Mouse (Mus musculus): ENCODE data around the gene Lyzl4. TPM values are rescaled to one million over a fixed set of nuclear protein-coding genes. Genes with fewer than 3 reads are reported as not detected.
A peak's percentile ranks its signal among the peaks of the same experiment; 100 is the strongest.
"Not testable (repeated sequence)": the region's sequence is repeated elsewhere in the genome, so short reads cannot be mapped to it uniquely, and the experiment has no call there.

Gene Lyzl4
- polyA plus RNA-seq, 1 experiment from 2014 or later, result 0.53 TPM

GRCm38 (mm10) chr9:121600201-121600860, 41.6 kb downstream of the Lyzl4 start:
- Histone ChIP-seq H3K27ac (ENCODE audit: low read depth, low read length) (no peak overlapping the region), H3K9me3 (ENCODE audit: control insufficient read depth, low read length) (no peaks in the 10 kb centered on the region), H3K4me2 (replicated peaks; ENCODE audit: low read depth, low read length) (no peak overlapping the region), H3K4me3 (ENCODE audit: low read length) (no peak overlapping the region), H3K9ac (ENCODE audit: low read depth, low read length) (no peak overlapping the region), H3K4me1 (ENCODE audit: control insufficient read depth, insufficient read depth, low read length) (no peaks in the 10 kb centered on the region), H3K36me3 (ENCODE audit: control insufficient read depth, insufficient read depth, low read length) (no peaks in the 10 kb centered on the region), H3K27me3 (ENCODE audit: control insufficient read depth, insufficient read depth, low read length) (no peaks in the 10 kb centered on the region)
- WGBS, result 37% methylated on average over 13 of the region's 13 CpGs
- no peak for ATAC-seq (ENCODE audit: low FRiP score, low TSS enrichment)

DNA sequence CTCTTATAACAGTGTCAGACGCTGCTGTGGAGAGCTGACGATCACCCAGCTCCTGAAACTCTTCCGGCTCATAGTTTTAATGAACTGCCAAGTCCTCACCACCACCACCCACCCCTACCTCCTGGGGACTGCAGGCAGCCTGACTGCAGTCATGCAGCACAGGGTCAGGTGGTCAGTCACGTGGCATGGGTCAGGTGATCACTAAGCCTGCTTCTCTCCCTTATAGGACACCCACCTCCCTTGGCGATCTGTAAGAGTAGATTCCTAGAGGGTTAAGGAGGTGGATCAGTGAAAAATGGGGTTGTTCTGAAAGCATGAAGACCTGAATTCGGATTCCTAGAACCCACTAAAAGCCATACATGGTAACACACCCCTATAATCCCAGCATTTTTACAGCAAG, 42.3 kb downstream of the Lyzl4 start:
- WGBS, result 65% methylated on average over 6 of the region's 6 CpGs
- H3K36me3 ChIP-seq (ENCODE audit: control insufficient read depth, insufficient read depth, low read length), result no peaks in the 10 kb centered on the region
- H3K27me3 ChIP-seq (ENCODE audit: control insufficient read depth, insufficient read depth, low read length), result no peaks in the 10 kb centered on the region

GRCm38 (mm10) chr9:121598106-121598505, 43.8 kb downstream of the Lyzl4 start:
- ATAC-seq (ENCODE audit: low FRiP score, low TSS enrichment), result no peak
- no peak overlapping the region for H3K9ac ChIP-seq (ENCODE audit: low read depth, low read length)
- no peak overlapping the region for H3K4me2 ChIP-seq (replicated peaks; ENCODE audit: low read depth, low read length)
- 79% methylated on average over 2 of the region's 2 CpGs for WGBS
- no peak overlapping the region for H3K4me3 ChIP-seq (ENCODE audit: low read length)
- no peaks in the 10 kb centered on the region for H3K9me3 ChIP-seq (ENCODE audit: control insufficient read depth, low read length)
- no peak overlapping the region for H3K27ac ChIP-seq (ENCODE audit: low read depth, low read length)
- no peaks in the 10 kb centered on the region for H3K36me3 ChIP-seq (ENCODE audit: control insufficient read depth, insufficient read depth, low read length)
- H3K27me3 ChIP-seq (ENCODE audit: control insufficient read depth, insufficient read depth, low read length), result no peaks in the 10 kb centered on the region
- no peaks in the 10 kb centered on the region for H3K4me1 ChIP-seq (ENCODE audit: control insufficient read depth, insufficient read depth, low read length)

More for the DNA sequence above, 42.3 kb downstream of the Lyzl4 start:
- Histone ChIP-seq H3K9ac (ENCODE audit: low read depth, low read length) (no peak overlapping the region), H3K4me3 (ENCODE audit: low read length) (no peak overlapping the region), H3K4me2 (replicated peaks; ENCODE audit: low read depth, low read length) (no peak overlapping the region), H3K9me3 (ENCODE audit: control insufficient read depth, low read length) (no peaks in the 10 kb centered on the region), H3K4me1 (ENCODE audit: control insufficient read depth, insufficient read depth, low read length) (no peaks in the 10 kb centered on the region), H3K27ac (ENCODE audit: low read depth, low read length) (no peak overlapping the region)
- ATAC-seq (ENCODE audit: low FRiP score, low TSS enrichment), result no peak

GRCm38 (mm10) chr9:121594771-121595170, 47.1 kb downstream of the Lyzl4 start:
- no peak for ATAC-seq (ENCODE audit: low FRiP score, low TSS enrichment)
- 41% methylated on average over 4 of the region's 4 CpGs for WGBS
- H3K4me1 ChIP-seq (ENCODE audit: control insufficient read depth, insufficient read depth, low read length), result no peaks in the 10 kb centered on the region
- no peaks in the 10 kb centered on the region for H3K36me3 ChIP-seq (ENCODE audit: control insufficient read depth, insufficient read depth, low read length)
- H3K4me3 ChIP-seq (ENCODE audit: low read length), result no peak overlapping the region
- no peaks in the 10 kb centered on the region for H3K9me3 ChIP-seq (ENCODE audit: control insufficient read depth, low read length)
- no peak overlapping the region for H3K4me2 ChIP-seq (replicated peaks; ENCODE audit: low read depth, low read length)
- H3K27me3 ChIP-seq (ENCODE audit: control insufficient read depth, insufficient read depth, low read length), result no peaks in the 10 kb centered on the region
- no peak overlapping the region for H3K27ac ChIP-seq (ENCODE audit: low read depth, low read length)
- no peak overlapping the region for H3K9ac ChIP-seq (ENCODE audit: low read depth, low read length)

DNA sequence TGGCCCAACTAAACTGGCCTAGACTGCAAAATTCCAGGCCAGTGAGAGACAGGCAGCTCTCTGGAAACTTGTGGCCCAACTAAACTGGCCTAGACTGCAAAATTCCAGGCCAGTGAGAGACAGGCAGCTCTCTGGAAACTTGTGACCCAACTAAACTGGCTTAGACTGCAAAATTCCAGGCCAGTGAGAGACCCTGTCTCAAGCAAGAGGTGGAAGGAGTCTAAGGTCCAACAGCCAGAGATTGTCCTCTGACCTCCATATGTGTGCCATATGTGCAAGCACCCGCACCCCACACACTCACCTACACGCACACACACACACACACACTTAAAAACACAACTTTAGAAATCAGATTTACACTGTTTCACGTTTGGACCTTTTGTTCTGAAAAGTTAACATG, 48.1 kb downstream of the Lyzl4 start:
- not testable (repeated sequence) for H3K9ac ChIP-seq (ENCODE audit: low read depth, low read length); H3K27me3 ChIP-seq (ENCODE audit: control insufficient read depth, insufficient read depth, low read length); ATAC-seq (ENCODE audit: low FRiP score, low TSS enrichment); H3K4me2 ChIP-seq (replicated peaks; ENCODE audit: low read depth, low read length); H3K4me1 ChIP-seq (ENCODE audit: control insufficient read depth, insufficient read depth, low read length); H3K27ac ChIP-seq (ENCODE audit: low read depth, low read length); H3K9me3 ChIP-seq (ENCODE audit: control insufficient read depth, low read length); H3K36me3 ChIP-seq (ENCODE audit: control insufficient read depth, insufficient read depth, low read length); H3K4me3 ChIP-seq (ENCODE audit: low read length)
- WGBS, result 73% methylated on average over 3 of the region's 3 CpGs

DNA sequence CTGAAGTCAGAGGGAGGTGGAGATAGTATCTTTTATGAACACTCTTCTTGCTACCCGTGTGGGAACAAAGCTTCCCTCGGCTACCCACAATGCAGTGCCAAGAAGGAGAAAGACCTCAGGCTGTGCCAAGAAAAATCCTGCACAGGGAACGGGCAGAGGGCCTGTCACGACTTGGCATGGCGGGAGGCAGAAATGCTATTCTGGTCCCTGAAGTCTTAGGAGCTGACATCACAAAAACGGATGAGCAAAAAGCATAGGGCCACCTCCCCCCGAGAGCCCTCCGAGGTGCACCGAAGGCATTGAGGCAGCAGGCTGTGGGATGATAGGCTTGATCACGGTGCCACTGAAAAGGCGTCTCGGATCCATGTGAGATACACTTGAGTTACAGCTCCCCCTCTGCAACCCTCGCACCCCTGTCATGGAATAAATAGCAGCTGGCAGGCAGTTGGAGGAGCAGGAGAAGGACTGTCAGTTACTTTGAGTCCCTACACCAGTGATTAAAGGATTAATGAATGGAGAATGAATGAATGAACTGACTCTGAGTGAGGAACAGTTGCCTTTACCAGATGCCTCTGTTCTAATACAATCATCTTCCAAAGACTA, 48.8 kb downstream of the Lyzl4 start:
- no peak for ATAC-seq (ENCODE audit: low FRiP score, low TSS enrichment)
- no peaks in the 10 kb centered on the region for H3K4me1 ChIP-seq (ENCODE audit: control insufficient read depth, insufficient read depth, low read length)
- no peak overlapping the region for H3K27ac ChIP-seq (ENCODE audit: low read depth, low read length)
- WGBS, result 71% methylated on average over 13 of the region's 13 CpGs
- no peak overlapping the region for H3K4me2 ChIP-seq (replicated peaks; ENCODE audit: low read depth, low read length)
- no peak overlapping the region for H3K9ac ChIP-seq (ENCODE audit: low read depth, low read length)
- no peak overlapping the region for H3K4me3 ChIP-seq (ENCODE audit: low read length)
- H3K9me3 ChIP-seq (ENCODE audit: control insufficient read depth, low read length), result peaks cover 3% of the 10 kb centered on the region
- H3K36me3 ChIP-seq (ENCODE audit: control insufficient read depth, insufficient read depth, low read length), result no peaks in the 10 kb centered on the region
- no peaks in the 10 kb centered on the region for H3K27me3 ChIP-seq (ENCODE audit: control insufficient read depth, insufficient read depth, low read length)

- Histone ChIP-seq H3K9me3 (ENCODE audit: control insufficient read depth, low read length) (peaks cover 3% of the 10 kb centered on the region), H3K27me3 (ENCODE audit: control insufficient read depth, insufficient read depth, low read length) (no peaks in the 10 kb centered on the region), H3K9ac (ENCODE audit: low read depth, low read length) (no peak overlapping the region), H3K4me3 (ENCODE audit: low read length) (no peak overlapping the region), H3K27ac (ENCODE audit: low read depth, low read length) (peak overlapping the region; percentile 19; the same call in 1 of the 2 replicates), H3K4me2 (replicated peaks; ENCODE audit: low read depth, low read length) (no peak overlapping the region), H3K36me3 (ENCODE audit: control insufficient read depth, insufficient read depth, low read length) (no peaks in the 10 kb centered on the region), H3K4me1 (ENCODE audit: control insufficient read depth, insufficient read depth, low read length) (no peaks in the 10 kb centered on the region)
- WGBS, result 38% methylated on average over 2 of the region's 2 CpGs
- ATAC-seq (ENCODE audit: low FRiP score, low TSS enrichment), result peak; percentile 69; the same call in 1 of the 2 replicates
Observed at GRCm38 (mm10) chr9:121589533-121589932, 52.4 kb downstream of the Lyzl4 start.

DNA sequence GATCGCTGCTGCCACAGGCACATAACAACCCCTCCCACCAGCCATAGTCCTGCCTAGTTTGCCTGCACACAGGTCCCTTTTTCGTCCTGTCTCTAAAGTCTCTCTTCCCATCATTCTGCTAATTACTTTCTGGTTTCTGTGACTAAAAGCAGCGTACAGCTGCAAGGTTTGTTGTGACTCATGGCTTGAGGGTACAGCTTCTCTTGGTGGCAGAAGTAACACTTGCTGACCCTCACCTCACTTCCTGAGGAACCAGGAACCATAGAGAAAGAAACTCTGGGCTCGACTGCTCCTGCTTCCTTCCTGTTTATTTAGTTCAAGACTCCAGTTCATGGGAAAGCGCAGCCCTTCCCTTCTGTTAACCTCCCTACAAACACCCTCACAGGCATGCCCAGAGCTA, 67.5 kb downstream of the Lyzl4 start:
- H3K9ac ChIP-seq (ENCODE audit: low read depth, low read length), result no peak overlapping the region
- H3K9me3 ChIP-seq (ENCODE audit: control insufficient read depth, low read length), result no peaks in the 10 kb centered on the region
- no peaks in the 10 kb centered on the region for H3K27me3 ChIP-seq (ENCODE audit: control insufficient read depth, insufficient read depth, low read length)
- H3K4me3 ChIP-seq (ENCODE audit: low read length), result no peak overlapping the region
- no peaks in the 10 kb centered on the region for H3K4me1 ChIP-seq (ENCODE audit: control insufficient read depth, insufficient read depth, low read length)
- no peak for ATAC-seq (ENCODE audit: low FRiP score, low TSS enrichment)
- no peak overlapping the region for H3K27ac ChIP-seq (ENCODE audit: low read depth, low read length)
- 50% methylated on average over 5 of the region's 5 CpGs for WGBS
- no peaks in the 10 kb centered on the region for H3K36me3 ChIP-seq (ENCODE audit: control insufficient read depth, insufficient read depth, low read length)
- H3K4me2 ChIP-seq (replicated peaks; ENCODE audit: low read depth, low read length), result no peak overlapping the region

DNA sequence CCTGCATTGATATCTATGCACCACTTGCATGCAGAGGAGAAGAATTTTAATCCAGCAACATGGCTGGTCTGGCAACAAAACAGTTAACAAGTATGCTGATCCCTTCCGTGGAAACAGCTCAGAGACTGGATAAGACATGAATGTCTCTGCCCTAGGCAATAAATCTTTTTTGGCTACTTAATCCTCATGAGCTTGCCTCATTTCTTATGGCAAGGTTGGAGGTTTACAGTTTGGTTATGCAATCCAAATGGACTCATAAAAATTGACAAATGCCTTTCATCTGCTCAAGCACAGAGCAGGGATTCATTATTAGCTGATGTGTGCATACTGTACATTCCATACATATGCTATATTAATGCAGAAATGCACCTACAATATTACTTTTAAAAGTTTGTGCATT, 73.4 kb downstream of the Lyzl4 start:
- Histone ChIP-seq H3K27ac (ENCODE audit: low read depth, low read length) (no peak overlapping the region), H3K36me3 (ENCODE audit: control insufficient read depth, insufficient read depth, low read length) (no peaks in the 10 kb centered on the region), H3K4me3 (ENCODE audit: low read length) (no peak overlapping the region), H3K4me2 (replicated peaks; ENCODE audit: low read depth, low read length) (no peak overlapping the region), H3K9ac (ENCODE audit: low read depth, low read length) (no peak overlapping the region), H3K4me1 (ENCODE audit: control insufficient read depth, insufficient read depth, low read length) (no peaks in the 10 kb centered on the region), H3K9me3 (ENCODE audit: control insufficient read depth, low read length) (no peaks in the 10 kb centered on the region), H3K27me3 (ENCODE audit: control insufficient read depth, insufficient read depth, low read length) (no peaks in the 10 kb centered on the region)
- no peak for ATAC-seq (ENCODE audit: low FRiP score, low TSS enrichment)
- WGBS, result 10% methylated on average over 1 of the region's 1 CpGs
